ENCODE assay signal across 19 mouse cellular contexts in the genomic region with DNA sequence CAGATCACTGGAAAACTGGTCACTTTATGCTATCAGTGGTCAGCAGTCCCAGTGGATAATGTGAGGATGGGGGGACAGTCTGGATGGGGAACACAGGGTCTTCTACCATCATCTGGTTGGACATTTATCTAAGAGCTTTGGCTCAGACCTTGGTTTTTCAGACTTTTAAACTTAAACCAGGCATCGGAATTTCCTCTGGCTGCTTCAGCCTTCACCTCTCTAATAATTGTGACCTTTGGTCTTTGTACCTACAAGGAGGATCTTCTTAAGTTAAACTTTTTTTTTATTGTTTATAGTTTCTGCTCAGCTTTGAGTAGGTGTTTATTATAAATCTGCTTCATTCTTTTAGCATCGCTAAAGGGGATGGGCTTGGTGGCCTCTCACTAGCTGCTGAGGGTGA.
"Had no signal": no experiment of that assay in that cellular context is flagged by ENCODE, and none has a peak within 500 bp of the region (broad histone marks: within the 10 kb centered on the region; RNA-seq: fewer than 3 reads in every experiment).

No protein-coding gene starts in this region.

- ATAC-seq: midbrain, embryonic 16.5 days had no signal

- H3K9ac ChIP-seq: lung, embryonic 14.5 days; midbrain, embryonic 12.5 days; neural tube, embryonic 13.5 days; neural tube, embryonic 15.5 days had no signal

- H3K4me1 ChIP-seq: midbrain, embryonic 10.5 days; midbrain, embryonic 12.5 days; neural tube, embryonic 13.5 days; neural tube, embryonic 15.5 days had no signal

- H3K27me3 ChIP-seq: midbrain, embryonic 12.5 days; neural tube, embryonic 13.5 days; neural tube, embryonic 15.5 days had no signal

- H3K27ac ChIP-seq: midbrain, embryonic 10.5 days; midbrain, embryonic 12.5 days; neural tube, embryonic 13.5 days; neural tube, embryonic 15.5 days had no signal

- H3K9me3 ChIP-seq: neural tube, embryonic 15.5 days had no signal

- H3K4me3 ChIP-seq: midbrain, embryonic 10.5 days; midbrain, embryonic 12.5 days; myocyte; neural tube, embryonic 13.5 days; neural tube, embryonic 15.5 days had no signal

- DNase-seq: lung, adult 18-20 months; lung, embryonic 14.5 days; lung, postnatal 10 days; lung, postnatal 4 days; midbrain, embryonic 14.5 days; retina, postnatal 1 day; right cerebral cortex, adult 18-20 months; right cerebral cortex, postnatal 25 days; right cerebral cortex, postnatal 4 days; spleen, adult 18-20 months; thymus, adult 18-20 months; thymus, postnatal 14 days; thymus, postnatal 36 days had no signal

- H3K4me2 ChIP-seq: lung, embryonic 14.5 days; midbrain, embryonic 12.5 days; neural tube, embryonic 13.5 days; neural tube, embryonic 15.5 days had no signal

- H3K36me3 ChIP-seq: midbrain, embryonic 10.5 days; midbrain, embryonic 12.5 days; neural tube, embryonic 13.5 days; neural tube, embryonic 15.5 days had no signal
